8 mouse cellular contexts compared by ENCODE assay signal in genomic region chr7:126791851-126792720, GRCm38 (mm10). TPM values are rescaled to one million over a fixed set of nuclear protein-coding genes. Genes with fewer than 3 reads are reported as not detected.
DNase-seq lines count a peak whose midpoint lies in the region; ATAC-seq and TF ChIP-seq lines count a peak whose summit lies in the region.

Gene Ppp4c (minus strand): TSS chr7:126792496.

- peak within 1 kb of the TSS; percentile 92 for H3K27ac ChIP-seq in heart, embryonic 12.5 days (ENCODE audit: poor library complexity, severe bottlenecking)
- peak within 1 kb of the TSS; percentile 99 for H3K27ac ChIP-seq in kidney, postnatal 0 days
- peak within 1 kb of the TSS; percentile 96 for H3K27ac ChIP-seq in liver, embryonic 11.5 days (ENCODE audit: low read depth, low read length)
- H3K27ac ChIP-seq in stomach, embryonic 14.5 days (ENCODE audit: low read length) = peak within 1 kb of the TSS; percentile 96

- WGBS in heart, embryonic 12.5 days = under 1% methylated on average over 72 of the region's 83 CpGs
- WGBS in kidney, postnatal 0 days = under 1% methylated on average over 81 of the region's 83 CpGs
- WGBS in liver, embryonic 11.5 days = under 1% methylated on average over 79 of the region's 83 CpGs
- WGBS in stomach, embryonic 14.5 days = under 1% methylated on average over 79 of the region's 83 CpGs

- peak; percentile 64 for TF ChIP-seq POLR2A in brain, embryonic 14.5 days (IDR thresholded peaks at IDR 0.05; ENCODE audit: borderline replicate concordance, extremely low read depth, insufficient read depth, insufficient read length, poor library complexity, severe bottlenecking)

- no peak for TF ChIP-seq CTCF in C2C12 (IDR thresholded peaks at IDR 0.05; ENCODE audit: control insufficient read depth, insufficient read depth, insufficient read length)
- TF ChIP-seq CTCF in brain, embryonic 14.5 days (IDR thresholded peaks at IDR 0.05; ENCODE audit: borderline replicate concordance, extremely low read depth, insufficient read depth, insufficient read length) = no peak
- no peak for TF ChIP-seq CTCF in kidney, postnatal 0 days (IDR thresholded peaks at IDR 0.05; ENCODE audit: low read depth)

- peaks cover 64% of the 10 kb centered on the region for H3K4me1 ChIP-seq in erythroblast, embryonic 14.5 days (ENCODE audit: control insufficient read depth)
- H3K4me1 ChIP-seq in heart, embryonic 12.5 days (replicated peaks) = peaks cover 47% of the 10 kb centered on the region
- H3K4me1 ChIP-seq in kidney, postnatal 0 days (replicated peaks; ENCODE audit: insufficient read depth, low read length) = peaks cover 11% of the 10 kb centered on the region
- peaks cover 48% of the 10 kb centered on the region for H3K4me1 ChIP-seq in liver, embryonic 11.5 days (replicated peaks; ENCODE audit: control insufficient read depth, insufficient read depth, low read length)
- peaks cover 14% of the 10 kb centered on the region; the same call in 1 of the 2 replicates for H3K4me1 ChIP-seq in stomach, embryonic 14.5 days (ENCODE audit: control insufficient read depth, insufficient read depth, low read length)

- peak; percentile 99 for DNase-seq in brain, embryonic 14.5 days (ENCODE audit: low read depth)
- DNase-seq in kidney, postnatal 0 days (ENCODE audit: low spot score) = peak; percentile 99
- peak; percentile 98 for DNase-seq in liver, embryonic 11.5 days (ENCODE audit: low spot score)
- DNase-seq in naive thymus-derived CD4-positive, alpha-beta T cell, adult 2 months (ENCODE audit: low read depth) = peak; percentile 97

- H3K27me3 ChIP-seq in C2C12 (ENCODE audit: control insufficient read depth, insufficient read depth, insufficient read length) = no peaks in the 10 kb centered on the region
- H3K27me3 ChIP-seq in erythroblast, embryonic 14.5 days (ENCODE audit: control insufficient read depth) = no peaks in the 10 kb centered on the region
- H3K27me3 ChIP-seq in heart, embryonic 12.5 days (replicated peaks) = no peaks in the 10 kb centered on the region
- no peaks in the 10 kb centered on the region for H3K27me3 ChIP-seq in kidney, postnatal 0 days (ENCODE audit: insufficient read depth, low read length)
- no peaks in the 10 kb centered on the region for H3K27me3 ChIP-seq in liver, embryonic 11.5 days (replicated peaks; ENCODE audit: control insufficient read depth, insufficient read depth, low read length)
- no peaks in the 10 kb centered on the region for H3K27me3 ChIP-seq in stomach, embryonic 14.5 days (ENCODE audit: control insufficient read depth, insufficient read depth, low read length)

- H3ac ChIP-seq in C2C12 (ENCODE audit: control insufficient read depth, insufficient read length, low read depth) = peak within 1 kb of the TSS; percentile 63

- peak within 1 kb of the TSS; percentile 76 for H3K4me2 ChIP-seq in heart, embryonic 12.5 days
- H3K4me2 ChIP-seq in kidney, postnatal 0 days (ENCODE audit: low read length) = peak within 1 kb of the TSS; percentile 69
- peak within 1 kb of the TSS; percentile 73 for H3K4me2 ChIP-seq in liver, embryonic 11.5 days
- peak within 1 kb of the TSS; percentile 66 for H3K4me2 ChIP-seq in stomach, embryonic 14.5 days (replicated peaks; ENCODE audit: low read depth, low read length)

- peak within 1 kb of the TSS; percentile 94 for H3K9ac ChIP-seq in heart, embryonic 12.5 days
- H3K9ac ChIP-seq in kidney, postnatal 0 days (ENCODE audit: low read depth, low read length) = peak within 1 kb of the TSS; percentile 96
- peak within 1 kb of the TSS; percentile 96 for H3K9ac ChIP-seq in liver, embryonic 11.5 days (ENCODE audit: low read depth, low read length)
- peak within 1 kb of the TSS; percentile 93 for H3K9ac ChIP-seq in stomach, embryonic 14.5 days (replicated peaks; ENCODE audit: low read depth, low read length)

- ATAC-seq in heart, embryonic 12.5 days (ENCODE audit: insufficient number of reproducible peaks, low FRiP score) = peak; percentile 93
- ATAC-seq in kidney, postnatal 0 days (replicated peaks; ENCODE audit: low FRiP score, low read depth) = peak; percentile 91
- ATAC-seq in liver, embryonic 11.5 days (replicated peaks; ENCODE audit: low FRiP score) = peak; percentile 89
- ATAC-seq in stomach, embryonic 14.5 days (ENCODE audit: insufficient number of reproducible peaks, insufficient read depth, low FRiP score, low read depth) = peak; percentile 95

- H3K79me2 ChIP-seq in C2C12 (ENCODE audit: control insufficient read depth, insufficient read depth) = peaks cover 60% of the 10 kb centered on the region

- peak within 1 kb of the TSS; percentile 80 for H3K4me3 ChIP-seq in C2C12 (ENCODE audit: insufficient read depth, poor library complexity, severe bottlenecking)
- peak within 1 kb of the TSS; percentile 85 for H3K4me3 ChIP-seq in erythroblast, embryonic 14.5 days (replicated peaks)
- H3K4me3 ChIP-seq in heart, embryonic 12.5 days = peak within 1 kb of the TSS; percentile 85
- peak within 1 kb of the TSS; percentile 98 for H3K4me3 ChIP-seq in kidney, postnatal 0 days (replicated peaks; ENCODE audit: low read depth, low read length)
- H3K4me3 ChIP-seq in liver, embryonic 11.5 days (ENCODE audit: low read depth, low read length) = peak within 1 kb of the TSS; percentile 97
- peak within 1 kb of the TSS; percentile 90 for H3K4me3 ChIP-seq in stomach, embryonic 14.5 days (ENCODE audit: low read depth, low read length)

- no peaks in the 10 kb centered on the region for H3K9me3 ChIP-seq in erythroblast, embryonic 14.5 days (ENCODE audit: control insufficient read depth, low read length)
- no peaks in the 10 kb centered on the region for H3K9me3 ChIP-seq in heart, embryonic 12.5 days (replicated peaks)
- H3K9me3 ChIP-seq in kidney, postnatal 0 days (replicated peaks; ENCODE audit: low read length) = no peaks in the 10 kb centered on the region
- H3K9me3 ChIP-seq in liver, embryonic 11.5 days (ENCODE audit: control insufficient read depth, low read length) = no peaks in the 10 kb centered on the region
- H3K9me3 ChIP-seq in stomach, embryonic 14.5 days (ENCODE audit: control insufficient read depth, low read depth, low read length) = no peaks in the 10 kb centered on the region

- H3K79me3 ChIP-seq in C2C12 (ENCODE audit: low read depth) = peaks cover 42% of the 10 kb centered on the region

- peaks cover 64% of the 10 kb centered on the region for H3K36me3 ChIP-seq in C2C12 (ENCODE audit: control insufficient read depth, insufficient read depth)
- peaks cover 67% of the 10 kb centered on the region for H3K36me3 ChIP-seq in erythroblast, embryonic 14.5 days (ENCODE audit: control insufficient read depth)
- H3K36me3 ChIP-seq in heart, embryonic 12.5 days = peaks cover 66% of the 10 kb centered on the region
- H3K36me3 ChIP-seq in kidney, postnatal 0 days (ENCODE audit: insufficient read depth, low read length) = peaks cover 54% of the 10 kb centered on the region
- H3K36me3 ChIP-seq in liver, embryonic 11.5 days (ENCODE audit: control insufficient read depth, insufficient read depth, low read length) = peaks cover 53% of the 10 kb centered on the region
- H3K36me3 ChIP-seq in stomach, embryonic 14.5 days (ENCODE audit: control insufficient read depth, insufficient read depth, low read length) = peaks cover 58% of the 10 kb centered on the region

TF ChIP-seq in C2C12, 6 proteins besides CTCF, POLR2A, EP300 and RAD21:
- TF ChIP-seq MAX (IDR thresholded peaks at IDR 0.05) (peak; percentile 33), USF1 (IDR thresholded peaks at IDR 0.05; ENCODE audit: low read depth) (no peak), FOSL1 (IDR thresholded peaks at IDR 0.05; ENCODE audit: insufficient read depth, low read length, poor library complexity, severe bottlenecking) (no peak)

RNA-seq across cellular contexts. Expression of gene Ppp4c, which starts in this region (rescaled TPM):
- polyA plus RNA-seq in C2C12 (2012; fragmentation: generic; extraction: Trizol) = 189 TPM
- polyA plus RNA-seq in brain, embryonic 14.5 days (2012; rRNA removed) = 219 and 232 TPM in 2 replicates
- 11.0 and 12.3 TPM in 2 replicates for polyA plus RNA-seq in erythroblast, embryonic 14.5 days (2012)
- polyA plus RNA-seq in heart, embryonic 12.5 days (2016; fragmentation: Nextera tagmentation; extraction: Ambion mirVana) = 181 and 192 TPM in 2 replicates
- 189 and 192 TPM in 2 replicates for polyA plus RNA-seq in kidney, postnatal 0 days (2015; fragmentation: Nextera tagmentation; extraction: Ambion mirVana)
- 266 and 269 TPM in 2 replicates for polyA plus RNA-seq in liver, embryonic 11.5 days (2014; fragmentation: Nextera tagmentation; extraction: Ambion mirVana)
- 239 and 258 TPM in 2 replicates for polyA plus RNA-seq in stomach, embryonic 14.5 days (2014; fragmentation: Nextera tagmentation; extraction: Ambion mirVana)

Comparison
In these comparisons a context has a peak if more than half of its experiments do, and no peak if none do; other contexts are left out.
1. Peak in every context shown above with its lines: DNase-seq, ATAC-seq, H3K4me3 ChIP-seq and H3K27ac ChIP-seq.
2. RNA of gene Ppp4c (polyA plus RNA-seq): 266 to 269 TPM in liver, embryonic 11.5 days, 239 to 258 TPM in stomach, embryonic 14.5 days, 219 to 232 TPM in brain, embryonic 14.5 days, 189 to 192 TPM in kidney, postnatal 0 days, 189 TPM in C2C12 (single experiment) and 181 to 192 TPM in heart, embryonic 12.5 days; 11.0 to 12.3 TPM in erythroblast, embryonic 14.5 days; every median in the first group is over 10 times any median in the second.